Mouse (Mus musculus): ENCODE measurements around the gene Irx4. TPM values are rescaled to one million over a fixed set of nuclear protein-coding genes. Genes with fewer than 3 reads are reported as not detected.

Gene Irx4
- total RNA-seq, 2 experiments from 2014 or later = not detected

DNA sequence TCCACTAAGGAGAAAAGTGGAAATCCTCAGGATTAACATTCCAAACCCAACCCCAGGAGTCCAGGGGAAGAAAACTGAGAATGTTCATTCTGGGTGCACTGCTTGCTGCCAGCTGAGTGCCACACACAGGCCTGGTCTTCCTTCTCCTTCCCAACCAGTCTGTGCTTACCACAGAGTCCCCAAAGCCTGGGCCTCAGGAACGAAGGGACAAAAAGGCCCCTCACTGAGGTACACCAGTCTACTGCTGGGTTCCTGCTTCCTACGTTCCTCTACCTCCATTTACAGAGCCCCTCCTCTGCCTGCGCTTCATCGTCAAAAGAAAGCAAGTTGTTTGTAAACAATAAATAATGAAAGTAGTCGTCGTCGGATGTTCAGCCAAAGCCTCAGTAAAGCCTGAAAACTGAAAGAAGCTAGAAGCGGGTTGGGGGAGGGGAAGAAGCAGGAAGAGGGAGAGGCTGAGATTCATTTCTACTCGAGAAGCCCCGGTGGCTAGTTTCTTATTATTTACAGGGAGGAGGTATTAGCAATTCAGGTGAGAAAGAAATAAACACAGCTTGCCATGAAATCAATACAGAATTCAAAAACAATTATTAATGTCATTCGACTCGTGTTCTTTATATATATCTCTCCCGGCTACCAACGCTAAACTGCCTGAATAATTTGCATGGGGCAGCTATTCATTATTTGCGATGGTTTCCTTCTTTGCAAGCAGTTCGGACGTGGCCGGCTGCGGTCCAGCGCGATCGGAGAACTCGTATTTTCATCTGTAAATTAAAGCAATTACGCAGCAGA lies 2.3 kb downstream of the Irx4 start:
- no peak for DNase-seq (ENCODE audit: low spot score in 2 of 2)
- Histone ChIP-seq H3K27ac (no peak overlapping the region), H3K4me3 (no peak overlapping the region)
- TF ChIP-seq CTCF (conservative IDR thresholded peaks at IDR 0.05) = no peak

DNA sequence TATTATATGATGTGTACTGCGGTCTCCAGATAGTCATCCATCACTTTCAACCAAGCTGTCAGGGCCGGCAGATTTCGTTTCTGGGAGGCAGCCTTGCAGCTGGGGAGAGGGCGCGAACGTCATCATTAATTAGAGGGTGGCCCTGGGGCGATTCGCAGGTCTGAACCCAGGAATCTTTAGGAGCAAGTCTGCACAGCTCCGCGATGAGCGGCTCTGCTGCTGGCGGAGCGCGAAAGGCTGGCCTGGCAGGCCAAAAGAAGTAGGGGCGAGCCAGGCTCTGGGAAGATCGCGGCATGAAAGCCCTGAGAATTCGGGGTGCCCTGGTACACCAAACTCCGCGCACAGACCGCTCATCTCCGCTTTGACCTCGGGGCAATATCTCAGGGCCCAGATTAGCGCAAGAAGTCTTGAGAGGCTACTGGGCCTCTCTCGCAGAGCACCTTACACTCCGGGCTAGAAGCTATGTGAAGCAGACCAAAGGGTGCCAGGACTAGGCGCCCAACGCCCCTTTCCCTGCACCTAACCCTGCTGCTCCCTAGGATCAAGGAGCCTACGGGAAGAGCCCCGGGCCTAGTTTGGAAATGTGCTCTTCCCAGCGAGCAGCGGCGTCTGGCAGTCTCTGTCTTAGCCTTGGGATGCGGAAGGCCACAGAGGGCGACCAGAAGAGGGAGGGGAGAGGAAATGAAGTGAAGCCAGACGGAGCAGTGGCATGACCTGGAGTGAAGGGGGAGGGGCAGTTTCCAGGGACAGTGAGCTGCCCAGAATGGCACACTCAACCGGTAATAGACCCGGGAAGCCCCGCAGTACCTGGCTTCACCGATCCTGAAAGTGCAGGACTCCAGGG lies 3.1 kb downstream of the Irx4 start:
- Histone ChIP-seq H3K27ac (no peak overlapping the region), H3K4me3 (no peak overlapping the region)
- DNase-seq (ENCODE audit: low spot score in 2 of 2) = no peak
- TF ChIP-seq CTCF (conservative IDR thresholded peaks at IDR 0.05) = no peak

DNA sequence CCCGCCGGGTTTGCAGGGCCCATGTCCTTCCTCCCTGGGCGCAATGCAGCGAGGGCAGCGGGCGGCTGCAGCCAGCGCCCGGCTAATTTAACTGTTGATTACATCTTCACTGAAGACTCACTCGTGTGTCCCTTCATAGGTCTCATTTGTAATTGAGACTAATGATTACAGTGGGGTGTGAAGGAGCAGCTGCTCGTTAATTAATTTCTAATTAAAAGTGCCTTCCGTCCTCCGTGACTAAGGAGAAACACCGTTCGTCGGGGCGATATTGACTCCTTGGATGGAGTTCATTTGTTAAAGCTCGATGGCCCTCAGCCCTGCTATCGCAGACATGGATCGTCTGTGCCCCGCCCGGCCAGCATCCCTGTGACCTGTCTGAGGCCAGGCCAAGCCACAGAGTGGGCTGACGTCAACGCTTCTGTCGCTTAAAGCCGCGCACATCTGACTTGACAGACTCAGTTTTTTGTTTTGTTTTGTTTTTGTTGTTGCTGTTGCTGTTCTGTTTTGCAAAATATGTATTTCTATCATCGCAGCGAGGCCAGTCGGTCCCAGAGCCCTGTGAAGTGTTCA lies 4.0 kb downstream of the Irx4 start:
- no peak for DNase-seq (ENCODE audit: low spot score in 2 of 2)
- TF ChIP-seq CTCF (conservative IDR thresholded peaks at IDR 0.05) = no peak
- H3K27ac ChIP-seq = no peak overlapping the region
- H3K4me3 ChIP-seq = no peak overlapping the region

DNA sequence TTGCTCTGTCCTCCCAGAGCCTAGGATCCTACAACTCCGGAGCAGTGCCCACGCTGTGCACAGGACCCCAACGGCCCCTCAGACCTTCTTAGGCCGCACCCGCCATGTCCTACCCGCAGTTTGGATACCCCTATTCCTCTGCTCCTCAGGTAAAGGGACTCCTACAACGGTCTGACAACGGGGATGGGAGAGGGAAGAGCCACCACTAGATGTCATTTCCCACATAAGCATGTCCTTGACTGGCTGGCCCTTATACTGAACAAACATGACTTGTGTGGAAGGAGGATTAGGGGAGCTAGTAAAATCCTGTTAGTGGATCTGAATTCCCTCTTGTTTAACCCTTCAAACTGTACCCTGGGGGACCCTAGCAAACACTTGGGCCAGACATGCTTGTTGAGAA lies 4.6 kb downstream of the Irx4 start:
- H3K27ac ChIP-seq = no peak overlapping the region
- no peak for DNase-seq (ENCODE audit: low spot score in 2 of 2)
- no peak overlapping the region for H3K4me3 ChIP-seq
- no peak for TF ChIP-seq CTCF (conservative IDR thresholded peaks at IDR 0.05)

DNA sequence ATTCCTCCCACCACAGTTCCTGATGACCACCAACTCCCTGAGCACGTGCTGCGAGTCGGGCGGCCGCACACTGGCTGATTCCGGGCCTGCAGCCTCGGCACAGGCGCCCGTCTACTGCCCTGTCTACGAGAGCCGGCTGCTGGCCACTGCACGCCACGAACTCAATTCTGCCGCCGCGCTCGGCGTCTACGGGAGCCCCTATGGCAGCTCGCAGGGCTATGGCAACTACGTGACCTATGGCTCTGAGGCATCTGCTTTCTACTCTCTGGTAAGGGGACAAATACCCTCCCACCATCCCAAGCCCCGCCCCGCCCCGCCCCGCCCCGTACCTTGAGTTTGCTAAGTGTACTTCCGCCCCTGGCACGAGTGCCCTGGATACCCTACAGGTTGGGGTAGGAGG lies 5.2 kb downstream of the Irx4 start:
- no peak for DNase-seq (ENCODE audit: low spot score in 2 of 2)
- no peak for TF ChIP-seq CTCF (conservative IDR thresholded peaks at IDR 0.05)
- Histone ChIP-seq H3K27ac (no peak overlapping the region), H3K4me3 (no peak overlapping the region)

DNA sequence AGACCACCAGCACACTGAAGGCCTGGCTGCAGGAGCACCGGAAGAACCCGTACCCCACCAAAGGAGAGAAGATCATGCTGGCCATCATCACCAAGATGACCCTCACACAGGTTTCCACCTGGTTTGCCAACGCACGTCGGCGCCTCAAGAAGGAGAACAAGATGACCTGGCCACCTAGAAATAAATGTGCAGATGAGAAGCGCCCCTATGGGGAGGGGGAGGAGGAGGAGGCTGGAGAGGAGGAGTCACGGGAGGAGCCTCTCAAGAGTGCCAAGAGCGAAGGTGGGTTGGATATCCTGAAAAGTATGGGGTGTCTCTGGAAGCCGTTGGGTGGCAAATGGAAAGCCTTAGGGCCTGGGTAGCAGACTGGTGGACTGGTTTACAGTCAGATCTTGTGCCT lies 7.3 kb downstream of the Irx4 start:
- Histone ChIP-seq H3K27ac (no peak overlapping the region), H3K4me3 (no peak overlapping the region)
- TF ChIP-seq CTCF (conservative IDR thresholded peaks at IDR 0.05) = no peak
- no peak for DNase-seq (ENCODE audit: low spot score in 2 of 2)

DNA sequence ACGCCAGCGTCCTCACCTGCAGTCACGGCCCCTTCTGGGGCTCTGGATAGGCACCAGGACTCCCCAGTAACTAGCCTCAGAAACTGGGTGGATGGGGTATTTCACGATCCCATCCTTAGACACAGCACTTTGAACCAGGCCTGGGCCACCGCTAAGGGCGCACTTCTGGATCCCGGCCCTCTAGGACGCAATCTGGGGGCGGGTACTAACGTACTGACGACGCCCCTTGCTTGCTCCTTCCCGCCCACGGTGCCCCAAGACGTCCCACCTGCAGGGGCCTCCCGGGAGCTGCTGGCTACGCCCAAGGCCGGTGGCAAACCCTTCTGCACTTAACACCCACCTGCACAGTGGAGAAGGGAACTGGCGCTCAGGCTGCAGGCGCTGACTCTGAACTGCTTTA lies 8.4 kb downstream of the Irx4 start:
- no peak for TF ChIP-seq CTCF (conservative IDR thresholded peaks at IDR 0.05)
- Histone ChIP-seq H3K4me3 (no peak overlapping the region), H3K27ac (no peak overlapping the region)
- no peak for DNase-seq (ENCODE audit: low spot score in 2 of 2)

DNA sequence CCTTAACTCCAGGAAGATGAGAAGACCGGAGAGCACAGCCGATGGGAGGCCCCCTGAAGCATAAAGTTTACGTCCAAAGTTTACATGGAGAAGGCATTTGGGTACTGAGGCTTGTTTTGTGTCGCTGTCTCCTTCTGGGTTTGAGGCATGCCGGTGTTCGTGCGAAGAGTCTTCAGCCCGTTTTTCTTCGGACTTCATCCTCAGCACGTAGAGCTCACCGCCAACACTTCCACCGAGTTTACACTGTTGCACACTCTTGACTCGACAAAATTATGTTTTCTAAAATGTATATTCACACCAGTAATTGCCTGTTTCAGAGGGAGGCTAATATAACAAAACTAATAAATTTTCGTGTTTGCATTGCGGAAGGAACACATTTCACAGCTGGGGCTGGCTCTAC lies 9.0 kb downstream of the Irx4 start:
- no peak for TF ChIP-seq CTCF (conservative IDR thresholded peaks at IDR 0.05)
- no peak for DNase-seq (ENCODE audit: low spot score in 2 of 2)
- Histone ChIP-seq H3K4me3 (no peak overlapping the region), H3K27ac (no peak overlapping the region)

DNA sequence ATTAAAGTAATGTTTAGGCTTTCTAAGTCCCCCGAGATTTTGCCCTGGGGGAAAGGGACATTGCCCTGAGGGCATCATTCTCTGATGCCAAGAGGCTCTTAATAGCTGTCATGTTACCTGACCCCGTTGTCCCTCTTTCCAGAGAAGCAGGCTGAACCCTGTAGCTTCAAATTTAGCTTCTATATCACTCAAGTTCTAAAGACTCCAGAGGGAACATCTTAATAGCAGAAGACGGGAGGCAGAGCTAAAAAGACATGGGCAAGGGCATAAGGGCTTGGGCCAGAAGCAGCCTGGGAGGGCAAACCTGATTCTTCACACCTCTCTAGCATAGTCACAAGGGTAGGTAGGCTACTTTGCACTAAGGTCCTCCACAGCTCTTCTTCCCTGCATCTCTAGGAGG lies 9.6 kb downstream of the Irx4 start:
- TF ChIP-seq CTCF (conservative IDR thresholded peaks at IDR 0.05) = no peak

DNA sequence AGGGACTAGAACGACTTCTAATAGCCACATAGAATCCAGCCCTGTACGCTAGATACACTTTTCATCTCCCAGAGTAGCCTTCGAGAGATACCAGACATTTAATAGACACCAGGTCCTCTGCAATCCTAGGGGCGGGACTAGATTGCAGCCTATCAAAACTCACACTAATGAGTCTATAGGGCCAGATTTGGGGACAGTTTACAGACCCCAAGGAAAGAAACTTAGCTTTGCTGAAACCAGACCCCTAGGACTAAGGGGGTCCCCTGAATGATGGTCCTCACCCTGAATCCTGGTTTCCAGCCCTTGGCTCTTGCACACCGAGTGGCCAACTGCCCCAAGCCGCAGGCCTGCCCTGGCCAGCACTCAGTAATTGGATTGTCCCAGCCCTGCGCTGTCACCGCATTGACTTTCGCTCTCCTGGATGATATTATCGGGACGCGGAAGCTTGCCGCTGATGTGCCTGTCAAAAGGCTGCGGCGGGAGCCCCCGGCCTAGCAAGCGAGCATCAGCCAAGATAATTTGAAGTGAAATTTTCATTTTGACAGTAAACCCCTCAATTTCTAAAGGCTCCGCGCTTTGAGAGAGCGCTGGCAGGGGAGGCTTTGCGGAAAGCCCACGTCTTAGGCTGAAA lies 10.3 kb downstream of the Irx4 start:
- no peak overlapping the region for H3K27ac ChIP-seq
- no peak for TF ChIP-seq CTCF (conservative IDR thresholded peaks at IDR 0.05)
- H3K4me3 ChIP-seq = no peak overlapping the region
- no peak for DNase-seq (ENCODE audit: low spot score in 2 of 2)

More for the DNA sequence above, 9.6 kb downstream of the Irx4 start:
- DNase-seq (ENCODE audit: low spot score in 2 of 2) = no peak
- Histone ChIP-seq H3K27ac (no peak overlapping the region), H3K4me3 (no peak overlapping the region)

DNA sequence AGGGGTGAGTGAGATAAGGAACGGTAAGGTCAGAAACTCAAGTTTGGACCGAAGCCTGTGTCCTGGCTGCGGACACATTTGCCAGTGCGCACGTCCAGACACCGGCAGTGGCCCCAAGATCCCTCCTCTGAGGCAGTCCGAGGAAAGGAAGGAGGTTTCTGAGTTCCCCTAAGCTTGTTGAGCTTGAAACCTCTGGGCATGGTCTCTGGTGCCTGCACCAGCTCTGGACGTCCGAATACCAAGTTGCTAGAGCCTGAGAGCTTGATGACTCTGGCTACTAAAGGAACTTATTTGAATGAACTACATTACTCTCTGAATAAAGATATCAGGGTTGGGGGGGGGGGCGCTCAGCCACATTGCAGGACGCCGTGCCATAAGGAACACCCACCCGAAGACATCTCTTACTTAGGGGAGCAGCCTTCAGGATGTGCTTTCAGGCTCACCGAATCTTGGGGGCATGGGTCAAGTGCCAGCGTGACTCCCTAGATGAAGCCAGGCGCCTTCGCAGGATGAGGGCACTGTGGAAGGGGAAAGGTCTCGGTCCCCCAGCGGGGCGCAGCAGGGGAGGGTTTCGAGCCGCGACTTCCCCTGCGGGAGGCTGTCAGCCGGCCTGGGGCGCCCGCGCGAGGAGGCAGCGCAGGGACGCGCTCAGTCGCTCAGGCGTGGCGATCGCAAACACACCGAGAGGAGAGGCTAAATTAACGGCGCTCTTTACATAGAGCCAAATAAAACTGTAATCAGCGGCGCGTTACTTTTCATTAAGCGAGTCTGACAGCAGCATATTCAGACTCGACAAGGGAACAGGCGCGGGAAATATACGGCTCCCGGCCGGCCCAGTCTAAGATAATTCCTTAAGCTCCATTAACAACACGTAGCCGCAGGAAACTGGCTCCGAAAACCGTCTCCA lies 11.3 kb downstream of the Irx4 start:
- H3K4me3 ChIP-seq = no peak overlapping the region; the same call in 1 of the 2 replicates
- DNase-seq (ENCODE audit: low spot score in 2 of 2) = no peak
- H3K27ac ChIP-seq = no peak overlapping the region
- no peak for TF ChIP-seq CTCF (conservative IDR thresholded peaks at IDR 0.05)

DNA sequence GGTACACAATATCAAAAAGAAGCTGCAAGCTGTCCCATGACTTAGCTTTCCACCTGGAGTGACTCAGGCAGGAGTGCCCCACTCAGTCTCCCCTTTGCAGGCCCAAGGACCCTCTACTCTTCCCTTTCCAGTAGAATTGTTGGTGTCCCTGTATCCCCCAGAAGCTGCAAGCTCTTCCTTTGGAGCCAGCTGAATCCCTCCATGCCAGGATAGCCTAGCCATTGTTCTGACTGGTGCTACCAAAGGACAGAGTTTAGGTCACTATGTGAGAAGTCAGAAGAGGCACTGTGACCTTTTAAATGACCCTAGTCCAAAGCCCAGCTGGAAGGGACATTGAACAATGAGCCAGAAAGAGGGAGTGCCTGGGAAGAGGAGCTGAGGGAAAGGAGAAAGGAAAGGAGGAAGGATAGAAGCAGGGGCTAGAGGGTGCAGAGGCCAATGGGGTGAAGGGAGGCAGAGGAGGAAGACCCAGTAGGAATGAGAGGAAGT lies 12.6 kb downstream of the Irx4 start:
- TF ChIP-seq CTCF (conservative IDR thresholded peaks at IDR 0.05) = no peak
- H3K27ac ChIP-seq = no peak overlapping the region
- DNase-seq (ENCODE audit: low spot score in 2 of 2) = no peak
- no peak overlapping the region for H3K4me3 ChIP-seq

Measured in layer of hippocampus, adult 2 months (tissue).